Mouse (Mus musculus) heart, adult 8-10 months (tissue): ENCODE measurements around the gene C2cd2. TPM values are rescaled to one million over a fixed set of nuclear protein-coding genes. Genes with fewer than 3 reads are reported as not detected.
A peak's percentile ranks its signal among the peaks of the same experiment; 100 is the strongest.
"Not testable (repeated sequence)": the region's sequence is repeated elsewhere in the genome, so short reads cannot be mapped to it uniquely, and the experiment has no call there.

Experiments
- DNase-seq: peaks from one replicate; pipeline ENCODE4 v3.0.0; 2022; ENCODE audit warnings: low spot score
- total RNA-seq, 4 experiments: library from RNA; stranded (reverse); gene quantifications; 2 replicates each; pipeline ENCODE4 v1.2.4; 2022

Gene C2cd2
- total RNA-seq, 4 experiments from 2014 or later = 18.7 to 27.2 (median 24.4) TPM

DNA sequence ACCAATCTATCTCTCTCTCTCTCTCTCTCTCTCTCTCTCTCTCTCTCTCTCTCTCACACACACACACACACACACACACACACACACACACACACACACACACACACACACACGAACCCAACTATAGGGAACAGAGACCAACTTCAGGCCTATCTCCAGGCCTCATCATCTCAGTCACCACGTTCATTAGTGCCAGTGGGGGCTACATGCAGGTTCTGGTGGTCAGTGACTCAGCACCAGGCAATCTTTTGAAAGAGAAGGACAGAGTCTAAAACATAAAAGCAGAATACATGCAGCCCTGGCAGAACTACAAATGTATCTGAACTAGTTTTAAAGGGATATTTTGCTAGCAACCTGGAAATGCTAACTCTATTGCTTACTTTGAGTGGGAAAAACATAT, 15.4 kb downstream of the C2cd2 start:
- DNase-seq = not testable (repeated sequence)

DNA sequence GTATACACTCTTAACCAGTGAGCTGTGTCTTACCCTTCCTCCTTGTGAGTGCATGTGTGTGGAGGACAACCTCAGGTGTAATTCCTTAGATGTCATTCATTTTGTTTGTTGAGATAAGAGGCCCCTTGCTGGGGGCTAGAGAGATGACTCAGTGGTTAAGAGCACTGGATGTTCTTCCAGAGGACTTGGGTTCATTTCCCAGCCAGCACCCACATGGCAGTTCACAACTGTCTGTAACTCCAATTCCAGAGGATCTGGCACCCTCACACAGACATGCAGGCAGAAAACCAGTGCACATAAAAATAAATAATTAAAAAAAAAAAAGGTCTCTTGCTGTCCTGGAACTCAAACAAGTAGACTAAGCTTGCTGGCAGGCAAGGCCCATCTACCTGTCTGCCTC, 20.6 kb downstream of the C2cd2 start:
- no peak for DNase-seq

DNA sequence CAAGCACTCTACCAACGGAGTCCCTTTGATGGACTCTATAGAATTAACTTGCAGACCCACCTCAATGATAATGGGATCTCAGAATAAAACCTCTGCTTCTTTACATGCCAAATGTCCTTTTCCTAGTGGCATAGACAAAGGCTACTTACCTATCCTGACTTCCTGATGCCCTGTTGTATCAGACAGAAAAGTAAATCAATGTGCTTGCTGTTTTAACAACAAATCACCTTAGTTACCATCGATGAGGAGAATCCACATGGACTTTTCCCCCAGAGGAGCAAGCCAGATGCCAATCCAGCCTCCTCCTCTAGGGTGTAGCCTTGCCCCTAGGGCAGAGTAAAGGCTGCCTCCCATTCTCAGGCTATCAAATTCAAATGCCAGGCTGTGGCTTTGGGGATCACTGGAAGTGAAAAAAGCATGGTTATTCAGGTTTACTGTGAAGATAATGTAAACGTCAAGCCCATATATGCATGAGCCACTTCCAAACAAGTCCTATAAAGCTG, 21.9 kb downstream of the C2cd2 start:
- DNase-seq = no peak

DNA sequence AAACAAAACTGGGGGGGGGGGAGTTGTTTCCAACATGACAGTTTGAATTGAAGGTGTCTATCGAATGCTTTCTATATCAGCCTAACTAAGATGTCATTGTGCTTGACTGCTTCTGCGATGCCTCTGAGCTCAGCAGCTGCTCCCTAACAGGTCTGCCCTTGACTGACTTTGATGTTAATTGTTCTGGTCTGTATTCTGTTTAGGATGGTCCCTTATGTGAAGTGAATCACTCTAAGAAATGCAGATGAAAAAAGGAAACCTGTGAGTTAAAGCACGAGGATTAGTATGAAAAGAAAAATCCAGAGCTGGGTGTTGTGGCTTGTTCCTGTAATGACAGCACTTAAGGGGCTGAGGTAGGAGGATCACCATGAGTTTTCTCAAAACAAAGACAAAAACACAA, 26.6 kb downstream of the C2cd2 start:
- no peak for DNase-seq

DNA sequence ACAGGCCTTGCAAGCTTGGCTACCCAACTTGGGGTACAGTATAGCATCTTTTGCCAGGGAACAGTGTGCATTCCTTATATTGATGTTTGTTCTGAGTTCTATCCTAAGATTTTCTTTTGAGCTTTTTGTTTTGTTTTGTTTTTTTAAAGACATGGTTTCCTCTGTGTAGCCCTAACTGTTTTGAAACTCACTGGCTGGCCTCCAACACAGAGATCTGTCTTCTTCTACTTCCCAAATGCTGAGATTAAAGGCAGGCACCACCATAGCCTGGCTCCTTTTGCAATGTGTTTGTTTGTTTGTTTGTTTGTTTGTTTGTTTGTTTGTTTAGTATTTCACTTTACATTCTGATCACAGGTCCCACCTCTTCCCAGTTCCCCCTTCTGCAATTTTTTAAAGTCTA, 32.2 kb downstream of the C2cd2 start:
- DNase-seq = peak; percentile 42

DNA sequence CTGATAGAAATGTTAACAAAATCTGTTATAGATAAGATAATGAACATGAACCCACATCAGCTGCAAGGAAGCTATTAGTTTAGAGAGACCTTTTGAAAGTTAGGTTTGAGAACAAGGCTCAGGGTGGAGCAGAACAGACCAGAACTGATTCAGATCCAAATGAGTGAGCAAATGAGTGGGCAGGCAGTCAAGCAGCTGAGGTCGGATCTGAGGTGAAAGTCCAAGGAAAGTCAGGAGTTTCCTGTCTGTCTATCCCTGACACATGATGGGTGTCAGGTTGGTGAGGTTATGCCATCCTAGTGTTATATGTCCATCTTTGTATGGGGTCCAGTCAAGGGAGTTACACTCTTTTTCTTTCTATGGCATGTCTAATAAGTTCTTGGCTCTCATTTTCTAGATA, 32.9 kb downstream of the C2cd2 start:
- peak; percentile 42 for DNase-seq

DNA sequence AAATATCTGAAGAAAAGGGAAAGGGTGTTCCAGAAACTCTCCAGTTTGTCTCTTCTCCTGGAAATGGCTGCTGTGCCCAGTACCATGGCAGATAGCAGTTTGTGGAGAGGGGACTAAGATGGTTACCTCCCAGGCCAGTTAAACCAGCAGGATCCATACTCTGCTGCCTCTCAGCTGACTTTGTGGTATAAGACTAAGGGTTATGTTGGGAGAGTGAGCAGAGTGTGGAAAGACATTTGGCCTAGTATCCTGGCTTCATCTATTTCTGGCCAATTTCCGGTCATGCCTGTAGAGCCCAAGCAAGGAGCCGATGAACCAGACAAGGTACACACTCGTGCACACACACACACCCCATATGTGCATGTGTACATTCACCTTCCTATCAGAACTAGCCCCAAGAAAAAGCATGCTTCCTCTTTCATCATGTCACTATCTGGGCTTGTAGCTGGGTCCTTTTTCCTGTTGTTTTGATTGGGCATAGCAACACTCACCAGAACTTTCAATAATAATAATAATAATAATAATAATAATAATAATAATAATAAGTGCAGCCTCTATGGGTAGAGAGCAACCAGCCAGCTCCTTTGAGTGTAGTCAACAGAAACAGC, 35.0 kb downstream of the C2cd2 start:
- DNase-seq = no peak

DNA sequence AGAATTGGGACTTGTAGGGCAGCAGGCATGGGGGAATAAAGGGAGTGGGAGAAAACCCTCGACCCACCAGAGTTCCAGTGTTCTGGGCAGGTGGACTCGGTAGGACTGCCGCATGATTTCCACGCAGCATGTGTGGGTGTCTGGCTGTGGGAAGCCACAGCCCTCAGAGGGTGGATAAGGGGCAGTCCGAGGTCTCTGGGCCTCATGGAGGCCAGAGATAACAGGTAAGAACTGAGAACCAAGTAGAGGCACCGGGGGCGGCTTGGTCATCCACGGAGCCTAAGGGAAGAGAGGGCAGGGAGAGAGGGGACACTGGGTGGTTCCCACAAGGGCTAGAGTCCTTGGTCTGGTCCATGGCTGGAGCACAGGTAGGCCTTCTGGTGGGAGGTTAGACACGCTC, 36.0 kb downstream of the C2cd2 start:
- no peak for DNase-seq

DNA sequence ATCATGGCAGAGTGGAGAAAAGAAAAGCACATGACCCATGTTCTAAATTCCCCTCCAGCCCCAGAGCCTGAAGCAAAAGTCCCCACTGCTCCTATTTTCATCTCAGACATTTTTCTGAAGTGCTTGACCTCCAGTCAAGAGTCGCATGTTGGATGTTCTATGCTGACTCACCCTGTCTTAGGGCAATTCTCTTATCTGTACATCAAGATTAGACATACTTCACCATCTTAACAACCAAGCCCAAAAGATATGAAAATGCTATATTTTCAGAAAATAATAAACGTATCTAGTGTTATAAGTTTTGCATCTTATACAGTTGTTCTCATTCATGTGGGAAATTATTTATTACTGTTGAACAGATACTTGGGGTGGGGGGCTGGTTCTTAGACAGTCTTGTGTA, 36.6 kb downstream of the C2cd2 start:
- no peak for DNase-seq

DNA sequence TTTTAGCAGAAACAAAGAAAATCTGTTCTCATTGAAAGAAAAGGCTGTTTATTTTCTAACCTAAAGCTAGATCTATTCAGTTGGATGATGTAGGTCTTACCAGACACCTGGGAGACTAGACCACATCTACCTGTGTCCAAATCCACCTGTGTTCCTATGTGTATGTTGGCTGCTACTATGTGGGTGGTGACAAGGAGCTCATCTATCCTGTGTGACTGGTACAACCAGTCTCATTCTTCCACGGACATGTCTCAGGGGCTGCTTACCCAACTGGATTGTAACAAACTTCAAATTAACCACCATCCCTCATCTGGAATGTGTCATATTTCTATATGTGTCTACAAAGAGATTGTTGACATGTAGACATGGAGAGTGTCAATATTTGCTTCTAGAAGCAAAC, 38.7 kb downstream of the C2cd2 start:
- DNase-seq = no peak

DNA sequence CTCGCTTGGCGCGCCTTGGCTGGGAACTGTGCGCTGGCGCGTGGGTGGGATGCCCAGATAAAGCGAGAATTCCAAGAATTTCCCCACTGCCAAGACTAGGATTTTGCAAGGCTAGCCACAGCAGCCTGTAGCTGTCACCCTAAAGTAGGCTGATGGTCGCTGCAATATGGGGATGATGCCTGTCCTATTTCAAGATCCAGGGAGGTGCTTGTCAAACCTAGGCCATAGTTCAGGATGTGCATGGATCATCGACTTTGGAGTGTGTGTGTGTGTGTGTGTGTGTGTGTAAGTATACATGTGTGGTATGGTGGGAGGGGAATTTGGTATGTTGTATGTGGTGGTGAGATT, 39.6 kb downstream of the C2cd2 start:
- no peak for DNase-seq

DNA sequence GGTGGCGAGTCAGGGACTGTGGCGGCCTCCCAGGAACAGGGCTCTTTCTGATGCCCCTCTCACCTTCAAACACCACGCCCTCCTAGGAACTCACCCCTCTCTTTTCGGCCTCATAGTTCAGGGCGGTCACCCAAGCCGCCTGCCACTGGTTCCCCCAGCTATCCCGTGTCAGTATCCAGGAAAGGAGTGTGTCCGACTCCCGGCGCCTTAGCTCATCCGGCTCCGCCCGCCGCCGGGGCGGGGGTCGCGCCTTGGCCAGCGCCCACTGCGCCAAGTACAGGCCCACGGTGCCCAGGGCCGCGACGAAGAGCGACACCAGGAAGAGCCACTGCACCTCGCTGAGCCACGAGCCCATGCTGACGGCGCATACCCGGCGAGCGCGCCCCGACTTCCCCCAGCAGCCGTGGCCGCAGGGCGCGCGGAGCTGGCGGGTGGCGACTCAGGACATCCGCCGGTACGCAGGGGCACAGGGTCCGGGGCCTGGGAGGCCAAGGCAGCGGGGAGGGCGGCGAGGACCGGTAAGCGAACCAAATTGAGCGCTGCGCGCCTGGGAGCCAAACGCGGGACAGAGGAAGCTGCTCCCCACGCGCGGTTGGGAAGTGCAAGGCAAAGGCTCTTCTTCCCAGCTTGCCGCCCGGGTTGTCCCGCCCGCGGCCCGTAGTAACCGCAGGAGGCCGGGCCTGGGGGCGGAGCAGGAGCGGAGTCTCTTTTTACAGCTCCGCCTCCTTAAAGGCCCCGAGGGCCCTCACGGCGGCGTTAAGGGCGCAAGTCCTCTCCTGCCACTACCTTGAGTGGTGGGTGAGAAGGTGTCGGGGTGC, 40.2 kb downstream of the C2cd2 start:
- DNase-seq = peak; percentile 93

DNA sequence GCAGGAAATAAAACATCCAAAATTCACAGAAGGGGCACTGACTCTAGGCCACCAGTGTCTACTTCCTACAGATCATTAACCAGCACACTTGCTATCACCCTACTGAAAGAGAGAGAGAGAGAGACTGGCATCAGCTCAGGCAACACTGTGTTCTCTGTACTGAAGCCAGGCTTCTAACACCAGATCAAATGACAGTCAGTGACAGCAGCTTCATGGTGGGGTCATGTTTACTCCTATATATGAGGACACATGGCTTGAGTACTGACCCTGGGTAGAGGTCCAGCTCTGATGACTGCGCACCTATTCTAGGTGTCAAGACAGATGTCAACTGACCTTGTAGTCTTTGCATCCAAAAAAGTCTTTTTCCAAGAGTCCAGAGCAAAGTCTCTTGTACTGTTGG, 41.8 kb downstream of the C2cd2 start:
- peak; percentile 42 for DNase-seq

DNA sequence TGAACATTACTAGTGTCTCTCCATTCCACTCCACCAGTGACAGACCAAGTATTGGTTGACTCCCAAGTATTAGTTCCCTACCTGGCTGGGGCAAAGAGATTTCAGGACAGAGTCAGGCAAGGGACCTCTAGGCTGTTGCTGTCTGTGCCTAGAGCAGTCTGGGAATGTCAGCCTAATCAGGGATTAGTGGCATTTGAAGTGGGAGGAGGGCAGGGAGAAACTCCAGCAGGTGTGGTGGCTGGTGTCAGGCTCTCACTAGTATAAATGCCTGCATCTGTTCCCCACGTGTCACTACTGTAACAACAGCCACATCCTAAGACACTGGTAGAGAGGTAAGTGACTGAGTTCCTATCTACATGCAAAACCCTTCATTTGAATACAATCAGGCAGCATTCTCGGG, 42.6 kb downstream of the C2cd2 start:
- no peak for DNase-seq

DNA sequence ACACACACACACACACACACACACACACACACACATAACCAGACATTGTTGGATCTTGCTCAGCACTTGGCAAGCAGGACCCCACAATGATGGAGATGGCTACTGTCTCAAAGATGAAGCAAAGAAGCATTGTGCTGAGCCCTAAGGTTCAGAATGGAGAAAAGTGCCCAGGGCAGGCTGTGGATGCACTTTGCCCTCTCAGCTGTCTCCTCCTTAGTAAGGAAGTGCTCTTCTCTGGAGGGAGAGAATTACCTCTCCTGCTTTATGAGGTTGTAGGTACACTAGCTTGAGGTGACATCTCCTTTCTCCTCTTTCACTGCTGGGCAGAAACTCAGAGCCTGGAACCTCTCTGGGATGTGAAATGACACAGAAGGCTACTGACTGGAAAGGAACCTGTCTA, 49.5 kb downstream of the C2cd2 start:
- DNase-seq = no peak

DNA sequence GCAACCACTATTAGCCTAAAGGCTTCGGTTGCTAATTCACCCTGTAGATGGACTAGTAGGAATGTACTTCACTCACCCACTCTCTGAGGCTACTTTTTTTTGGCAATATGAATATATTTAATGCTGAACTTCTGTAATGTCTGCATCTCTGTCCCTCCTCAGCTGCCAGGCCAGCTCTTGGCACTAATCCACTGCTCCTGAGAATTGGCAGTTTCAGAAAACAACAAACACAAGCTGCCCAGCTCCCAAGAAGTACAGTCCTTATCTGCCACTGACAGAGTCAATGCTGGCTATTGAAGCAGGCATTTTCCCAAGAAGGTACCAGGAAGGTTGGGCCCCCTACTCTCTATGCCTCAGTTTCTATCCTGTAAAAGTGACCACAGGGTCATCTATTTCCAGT, 53.0 kb downstream of the C2cd2 start:
- DNase-seq = no peak

DNA sequence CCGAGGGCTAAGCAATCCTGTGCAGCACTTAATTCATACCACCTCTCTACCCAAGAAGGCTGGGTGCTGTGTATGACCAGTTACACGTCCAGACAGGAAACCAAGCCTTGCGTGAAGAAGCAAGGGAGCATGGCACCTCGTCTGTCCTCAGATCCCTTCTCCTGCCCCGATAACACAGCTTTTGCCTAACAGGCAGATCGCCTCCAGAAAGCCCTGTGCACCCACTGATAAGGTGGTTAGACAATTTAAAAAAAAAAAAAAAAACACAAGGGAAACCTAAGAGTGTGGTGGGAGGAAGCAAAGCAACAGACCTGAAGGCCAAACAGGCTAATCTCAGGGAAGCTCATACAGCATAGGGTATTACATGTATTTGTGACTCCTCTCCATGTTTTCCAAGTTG, 54.9 kb downstream of the C2cd2 start:
- DNase-seq = no peak

DNA sequence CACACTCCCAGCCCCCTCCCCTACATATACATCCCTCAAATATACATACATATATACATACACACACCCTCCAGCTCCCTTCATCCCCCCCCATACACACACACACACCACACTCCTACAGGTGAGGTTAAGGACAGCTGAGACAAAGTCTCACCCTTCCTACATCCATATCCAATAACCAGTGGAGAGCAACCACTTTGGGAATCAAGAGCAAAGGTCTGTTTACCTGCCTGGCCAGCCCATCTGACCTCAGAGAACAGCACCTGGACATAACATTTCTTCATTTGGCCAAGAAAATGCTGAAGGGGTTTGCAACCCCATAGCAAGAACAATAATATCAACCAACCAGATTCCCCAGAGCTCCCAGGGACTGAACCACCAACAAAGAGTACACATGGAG, 56.1 kb downstream of the C2cd2 start:
- no peak for DNase-seq

DNA sequence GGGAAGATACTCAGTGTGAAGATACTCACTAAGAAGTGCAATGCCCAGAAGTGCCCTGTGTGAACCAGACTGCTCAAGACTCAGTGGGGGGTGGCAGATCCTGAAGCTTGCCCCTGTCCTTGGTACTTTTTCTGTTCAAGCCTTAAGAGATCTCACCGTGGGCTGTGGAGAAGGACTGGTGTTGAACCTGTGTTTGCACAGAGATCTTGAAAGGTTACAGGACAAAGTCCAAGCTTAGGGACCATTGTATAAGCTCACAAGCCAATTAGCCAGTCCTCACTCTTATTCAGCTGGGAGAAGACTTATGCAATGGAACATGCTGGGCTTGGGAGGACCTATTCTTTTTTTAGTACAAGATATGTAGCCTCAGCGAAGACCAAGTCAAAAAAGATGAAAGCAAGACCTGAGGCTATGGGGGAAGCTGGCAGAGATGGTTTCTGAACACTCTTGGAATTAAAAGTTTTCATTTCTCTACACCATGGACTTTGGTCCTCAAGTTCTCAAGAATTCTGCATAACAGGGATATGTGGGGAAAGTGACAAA, 56.9 kb downstream of the C2cd2 start:
- DNase-seq = peak; percentile 57

DNA sequence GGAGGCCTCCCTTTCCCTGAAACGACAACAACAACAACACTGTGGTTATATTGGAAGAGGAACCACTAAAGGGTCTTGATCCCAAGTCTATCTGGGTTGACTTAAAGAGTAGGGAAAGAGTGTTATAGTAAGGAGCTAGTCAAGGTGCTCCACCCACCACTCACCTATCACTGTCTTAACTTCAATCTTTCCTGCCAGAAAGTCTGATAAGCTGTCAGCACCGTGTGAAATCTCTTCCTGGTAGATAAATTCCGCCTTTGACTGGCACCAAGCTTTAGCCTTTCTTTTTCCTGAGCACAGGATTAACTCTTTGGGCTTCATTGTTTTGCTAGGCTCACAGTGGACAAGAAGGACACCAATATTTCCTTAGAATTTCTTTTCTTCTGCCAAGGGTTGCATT, 58.4 kb downstream of the C2cd2 start:
- DNase-seq = no peak

DNA sequence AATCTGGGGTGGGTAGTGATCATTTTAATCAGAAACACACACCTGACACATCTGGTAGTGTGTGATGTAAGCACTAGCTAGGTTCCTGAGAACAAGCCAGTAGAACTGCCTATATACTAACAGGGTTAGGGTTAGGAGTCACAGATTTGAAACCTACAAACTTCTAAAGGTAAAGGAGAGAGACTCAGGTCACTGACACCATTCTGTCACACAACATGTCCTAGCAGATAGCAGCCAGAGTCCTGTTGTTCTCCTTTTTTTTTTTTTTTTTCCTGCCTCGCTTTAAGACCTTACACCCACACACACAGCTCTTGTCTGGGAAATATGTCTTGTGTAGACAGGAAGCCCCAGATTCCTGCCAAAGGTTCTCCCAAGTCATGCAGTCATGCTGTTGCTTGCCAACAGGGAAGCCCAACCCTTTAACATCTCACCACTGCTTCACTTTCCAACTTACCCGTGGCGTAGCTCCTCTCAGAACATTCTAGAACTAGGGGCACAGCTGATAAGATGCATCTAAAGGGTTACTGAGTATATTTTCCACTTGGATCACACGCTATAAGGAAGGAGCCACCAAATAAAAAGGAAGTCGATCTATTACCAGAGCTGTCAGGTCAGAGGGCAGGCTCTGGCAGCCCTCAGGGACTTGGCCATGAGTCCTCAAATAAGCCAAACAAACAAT, 64.9 kb downstream of the C2cd2 start:
- peak; percentile 89 for DNase-seq

DNA sequence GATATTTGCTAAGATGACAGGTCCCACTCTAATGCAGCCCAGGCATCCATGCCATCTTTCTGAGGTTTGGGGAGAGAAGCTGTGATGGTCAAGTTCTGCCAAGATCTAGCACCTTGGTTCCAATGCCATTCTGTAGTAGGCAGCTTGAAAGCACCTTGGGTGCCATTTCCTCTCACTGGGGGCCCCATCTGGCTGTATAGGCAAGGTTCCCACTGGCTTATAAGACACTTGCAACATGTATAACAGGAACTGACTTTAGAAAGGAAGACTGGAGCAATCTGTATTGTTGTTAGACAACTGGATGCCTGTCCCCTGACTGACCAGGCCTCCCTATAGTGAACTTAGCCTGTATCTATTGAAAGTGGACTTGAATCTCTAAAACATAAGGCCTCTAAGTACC, 74.6 kb downstream of the C2cd2 start:
- DNase-seq = no peak

DNA sequence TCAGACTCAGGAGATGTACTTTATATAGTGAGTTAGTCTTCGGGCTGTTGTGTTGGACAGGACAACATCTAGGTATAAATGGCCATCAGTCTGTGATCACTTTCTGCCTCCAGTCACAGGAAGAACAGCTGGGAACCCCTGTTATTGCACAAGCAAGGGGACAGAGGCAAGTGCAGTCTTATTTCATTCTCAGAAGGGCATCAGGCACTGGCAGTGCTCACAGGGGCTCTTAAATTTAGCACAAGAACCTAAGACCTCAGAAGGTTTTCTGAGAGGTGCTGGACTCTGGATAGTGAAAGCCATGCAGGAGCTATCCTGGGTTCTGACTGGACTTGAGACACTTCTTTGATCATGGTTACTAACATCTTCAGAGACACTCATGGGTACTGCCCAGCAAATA, 78.7 kb downstream of the C2cd2 start:
- no peak for DNase-seq
